Mouse (Mus musculus) cerebral cortex, adult 2 months (tissue): ENCODE data around the gene Sin3a.

Source experiments
- WGBS: fragments of 180-500 bp; shearing (Covaris S2); methylation state at CpG from one replicate; pipeline ENCODE4 v1.1.7; 2018; 5-methylcytosine and 5-hydroxymethylcytosine counted together

Sin3a gene

GRCm38 (mm10) chr9:57071801-57072351, at the start of gene Sin3a:
Sin3a (plus strand) TSS chr9:57072040.
- WGBS: under 1% methylated on average over 34 of the region's 34 CpGs

- 58% methylated on average over 1 of the region's 1 CpGs for WGBS
These were observed 40.1 kb upstream of the Sin3a start for GRCm38 (mm10) chr9:57031756-57032155.

GRCm38 (mm10) chr9:57056237-57056636, 15.6 kb upstream of the Sin3a start:
- WGBS: 91% methylated on average over 1 of the region's 1 CpGs

- 97% methylated on average over 2 of the region's 2 CpGs for WGBS
These were observed 7.7 kb upstream of the Sin3a start for GRCm38 (mm10) chr9:57064164-57064563.

GRCm38 (mm10) chr9:57068266-57068665, 3.6 kb upstream of the Sin3a start:
- WGBS: 80% methylated on average over 3 of the region's 3 CpGs

- 62% methylated on average over 1 of the region's 1 CpGs for WGBS
These were observed 1.6 kb upstream of the Sin3a start for GRCm38 (mm10) chr9:57070262-57070661.

- 10% methylated on average over 5 of the region's 5 CpGs for WGBS
These were observed 867 bp upstream of the Sin3a start for GRCm38 (mm10) chr9:57070800-57071545.

GRCm38 (mm10) chr9:57072526-57072988, 717 bp downstream of the Sin3a start:
- 0% methylated on average over 40 of the region's 40 CpGs for WGBS

- WGBS: under 1% methylated on average over 54 of the region's 54 CpGs
These were observed 1.3 kb downstream of the Sin3a start for GRCm38 (mm10) chr9:57072989-57073789.

GRCm38 (mm10) chr9:57073790-57074094, 1.9 kb downstream of the Sin3a start:
- WGBS: under 1% methylated on average over 15 of the region's 15 CpGs

- 3% methylated on average over 21 of the region's 21 CpGs for WGBS
These were observed 2.5 kb downstream of the Sin3a start for GRCm38 (mm10) chr9:57074171-57074821.

GRCm38 (mm10) chr9:57074822-57075603, 3.2 kb downstream of the Sin3a start:
- 2% methylated on average over 17 of the region's 17 CpGs for WGBS

GRCm38 (mm10) chr9:57075681-57076381, 4.0 kb downstream of the Sin3a start:
- 1% methylated on average over 43 of the region's 43 CpGs for WGBS

GRCm38 (mm10) chr9:57076701-57077660, 5.1 kb downstream of the Sin3a start:
- under 1% methylated on average over 69 of the region's 72 CpGs for WGBS

- WGBS: 82% methylated on average over 3 of the region's 3 CpGs
These were observed 10.4 kb downstream of the Sin3a start for GRCm38 (mm10) chr9:57082236-57082635.

GRCm38 (mm10) chr9:57117261-57117755, 45.5 kb downstream of the Sin3a start:
- WGBS: 84% methylated on average over 13 of the region's 13 CpGs

- under 1% methylated on average over 58 of the region's 58 CpGs for WGBS
These were observed 59.0 kb downstream of the Sin3a start, which contains the start of gene Man2c1 for GRCm38 (mm10) chr9:57130577-57131433. Man2c1 (plus strand) TSS chr9:57130690.

GRCm38 (mm10) chr9:57137246-57137645, 65.4 kb downstream of the Sin3a start:
- 81% methylated on average over 6 of the region's 6 CpGs for WGBS
